Mouse (Mus musculus) myocyte (in vitro differentiated cells): ENCODE measurements around the gene Igsf9b.

Source experiments
- MAX ChIP-seq: IDR thresholded peaks from one replicate; pipeline ENCODE4 v1.6.1; 2011; ENCODE audit warnings: low read depth, mild to moderate bottlenecking, control low read depth
- MYOD1 ChIP-seq, 3 experiments: IDR thresholded peaks; one replicate each; pipeline ENCODE4 v1.6.1; 2011; ENCODE audit warnings: control low read depth in 2 of 3, low read depth in 2 of 3, mild to moderate bottlenecking in 2 of 3, moderate library complexity in 1 of 3; ENCODE audit not compliant: insufficient read length in 2 of 3, control insufficient read depth in 1 of 3
- MYOG ChIP-seq, 3 experiments: IDR thresholded peaks; one replicate each; pipeline ENCODE4 v1.6.1; 2011; ENCODE audit warnings: control low read depth in 2 of 3, low read depth in 2 of 3, mild to moderate bottlenecking in 2 of 3; ENCODE audit not compliant: insufficient read length in 2 of 3, control insufficient read depth in 1 of 3, insufficient read depth in 1 of 3
- POLR2A ChIP-seq: IDR thresholded peaks from one replicate; pipeline ENCODE4 v1.6.1; 2011; ENCODE audit warnings: low read depth, mild to moderate bottlenecking, control low read depth, moderate library complexity; ENCODE audit not compliant: insufficient read length
- SRF ChIP-seq: IDR thresholded peaks from one replicate; pipeline ENCODE4 v1.6.1; 2011; ENCODE audit warnings: low read depth; ENCODE audit not compliant: control insufficient read depth, insufficient read length
- TCF12 ChIP-seq: IDR thresholded peaks from one replicate; pipeline ENCODE4 v1.6.1; 2011; ENCODE audit warnings: mild to moderate bottlenecking, control low read depth; ENCODE audit not compliant: poor library complexity, insufficient read depth, severe bottlenecking

GRCm38 (mm10) chr9:27287419-27287818 is 11.6 kb upstream of the Igsf9b start:
- TF ChIP-seq MYOD1 (IDR thresholded peaks at IDR 0.05; ENCODE audit: control insufficient read depth in 1 of 3, insufficient read length in 2 of 3, low read depth in 2 of 3) (no peak), POLR2A (no peak), TCF12 (no peak), MAX (no peak), SRF (no peak), MYOG (IDR thresholded peaks at IDR 0.05; ENCODE audit: control insufficient read depth in 1 of 3, insufficient read depth in 1 of 3, insufficient read length in 2 of 3, low read depth in 2 of 3) (no peak)
